7 mouse cellular contexts compared by ENCODE assay signal in genomic region chr8:20121391-20121909, GRCm38 (mm10).
A peak's percentile ranks its signal among the peaks of the same experiment; 100 is the strongest.
DNase-seq lines count a peak whose midpoint lies in the region; ATAC-seq lines count a peak whose summit lies in the region.
"Not testable (repeated sequence)": the region's sequence is repeated elsewhere in the genome, so short reads cannot be mapped to it uniquely, and the experiment has no call there.

No protein-coding gene starts in this region.

- H3K4me1 ChIP-seq in forebrain, embryonic 11.5 days (replicated peaks; ENCODE audit: control insufficient read depth, insufficient read depth, low read length); hindbrain, embryonic 11.5 days (replicated peaks; ENCODE audit: control insufficient read depth, insufficient read depth, low read length); limb, embryonic 11.5 days (ENCODE audit: control insufficient read depth, insufficient read depth, low read length): not testable (repeated sequence)

- WGBS in forebrain, embryonic 11.5 days, result 96% methylated on average over 10 of the region's 11 CpGs
- WGBS in hindbrain, embryonic 11.5 days, result 94% methylated on average over 9 of the region's 11 CpGs
- WGBS in limb, embryonic 11.5 days, result 96% methylated on average over 9 of the region's 11 CpGs

- not testable (repeated sequence) for ATAC-seq in forebrain, embryonic 11.5 days (replicated peaks; ENCODE audit: low FRiP score); hindbrain, embryonic 11.5 days (ENCODE audit: low FRiP score); limb, embryonic 11.5 days (ENCODE audit: insufficient number of reproducible peaks, low FRiP score, low TSS enrichment, low read depth)

- H3K9me3 ChIP-seq in forebrain, embryonic 11.5 days (ENCODE audit: control insufficient read depth, low read length); hindbrain, embryonic 11.5 days (ENCODE audit: control insufficient read depth, low read length); limb, embryonic 11.5 days (ENCODE audit: control insufficient read depth, low read length): not testable (repeated sequence)

- not testable (repeated sequence) for H3K27ac ChIP-seq in forebrain, embryonic 11.5 days (ENCODE audit: low read depth, low read length); hindbrain, embryonic 11.5 days (ENCODE audit: low read depth, low read length); limb, embryonic 11.5 days (replicated peaks; ENCODE audit: low read depth, low read length)

- not testable (repeated sequence) for H3K4me3 ChIP-seq in forebrain, embryonic 11.5 days (ENCODE audit: low read depth, low read length); hindbrain, embryonic 11.5 days (ENCODE audit: low read depth, low read length); limb, embryonic 11.5 days (ENCODE audit: low read depth, low read length)

- H3K36me3 ChIP-seq in forebrain, embryonic 11.5 days (ENCODE audit: control insufficient read depth, insufficient read depth, low read length); hindbrain, embryonic 11.5 days (ENCODE audit: control insufficient read depth, insufficient read depth, low read length); limb, embryonic 11.5 days (ENCODE audit: control insufficient read depth, insufficient read depth, low read length): not testable (repeated sequence)

- H3K9ac ChIP-seq in forebrain, embryonic 11.5 days (ENCODE audit: low read length); hindbrain, embryonic 11.5 days (ENCODE audit: low read depth, low read length); limb, embryonic 11.5 days (ENCODE audit: low read length): not testable (repeated sequence)

- not testable (repeated sequence) for H3K27me3 ChIP-seq in forebrain, embryonic 11.5 days (ENCODE audit: control insufficient read depth, insufficient read depth, low read length); hindbrain, embryonic 11.5 days (ENCODE audit: control insufficient read depth, insufficient read depth, low read length); limb, embryonic 11.5 days (ENCODE audit: control insufficient read depth, insufficient read depth, low read length)

- DNase-seq in MN1 (ENCODE audit: low spot score), result peak; percentile 38
- peak; percentile 60 for DNase-seq in cerebellum, adult 9-10 months
- DNase-seq in forebrain, embryonic 11.5 days (ENCODE audit: low spot score), result peak; percentile 37
- peak; percentile 1 for DNase-seq in hindbrain, embryonic 11.5 days (ENCODE audit: low spot score)
- DNase-seq in limb, embryonic 11.5 days (ENCODE audit: low spot score), result peak; percentile 21
- DNase-seq in naive thymus-derived CD4-positive, alpha-beta T cell, adult 2 months (ENCODE audit: low read depth), result peak; percentile 10
- peak; percentile 1 for DNase-seq in thymus, postnatal 0 days (ENCODE audit: low spot score)

- not testable (repeated sequence) for H3K4me2 ChIP-seq in forebrain, embryonic 11.5 days (ENCODE audit: low read depth, low read length, severe bottlenecking); hindbrain, embryonic 11.5 days (replicated peaks; ENCODE audit: low read depth, low read length); limb, embryonic 11.5 days (ENCODE audit: low read depth, severe bottlenecking)

Comparison
In these comparisons a context has a peak if more than half of its experiments do, and no peak if none do; other contexts are left out.
1. DNase-seq: peak in every context shown above with its lines; median percentile 60 in cerebellum, adult 9-10 months; 38 in MN1; 37 in forebrain, embryonic 11.5 days; 21 in limb, embryonic 11.5 days; 10 in naive thymus-derived CD4-positive, alpha-beta T cell, adult 2 months; 1 in hindbrain, embryonic 11.5 days; 1 in thymus, postnatal 0 days.